Mouse (Mus musculus): ENCODE measurements at regions not wholly inside any gene's neighbourhood (a gene's known extent, or its start where the extent isn't known, plus 50 kb on each side); places are given as distances from the start of the nearest gene placed in this dataset.

DNA sequence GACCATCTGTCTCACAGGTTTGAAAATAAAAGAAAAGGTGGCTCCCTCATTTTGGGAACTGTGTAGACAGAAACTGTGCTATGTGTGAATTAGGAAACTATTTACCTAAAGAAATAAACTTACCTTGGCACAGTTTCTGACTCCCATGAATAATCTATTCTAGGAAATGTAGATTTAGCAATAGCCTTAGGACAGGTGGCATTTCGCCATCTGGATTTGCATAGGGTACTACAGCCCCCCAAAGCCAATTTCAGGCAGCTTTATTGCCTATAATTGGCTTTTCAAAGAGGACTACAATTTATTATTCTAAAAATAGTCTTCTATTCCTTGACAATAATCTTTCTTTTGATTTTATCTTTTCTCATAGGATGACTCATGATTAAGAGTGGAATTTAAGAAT, 74.5 kb upstream of the Rgs2 start:
- TF ChIP-seq CTCF (conservative IDR thresholded peaks at IDR 0.05; ENCODE audit: insufficient read depth, insufficient read length, low read depth, low read length) (no peak), POLR2A (IDR thresholded peaks at IDR 0.05; ENCODE audit: low read depth, low read length) (no peak)

All from kidney, adult 2 months (tissue).